Mouse (Mus musculus): Measurements from ENCODE around the gene Znhit3.

GRCm38 (mm10) chr11:84961571-84961970 is 45.4 kb upstream of the Znhit3 start:
- TF ChIP-seq CTCF (IDR thresholded peaks at IDR 0.05; ENCODE audit: borderline replicate concordance, insufficient read depth, low read depth, low read length) (no peak), POLR2A (IDR thresholded peaks at IDR 0.05; ENCODE audit: borderline replicate concordance, insufficient read depth, low read length) (no peak)

All from cerebellum, adult 2 months (tissue).